Mouse (Mus musculus) embryonic facial prominence, embryonic 10.5 days (tissue): ENCODE measurements around the gene Tmem50a. TPM values are rescaled to one million over a fixed set of nuclear protein-coding genes. Genes with fewer than 3 reads are reported as not detected.

Experiments used
- DNase-seq: peaks from one replicate; pipeline ENCODE4 v3.0.0-alpha.2; 2017; ENCODE audit warnings: low spot score
- H3K27ac ChIP-seq: fragments of 300-500 bp; sonication (generic); replicated peaks from 2 replicates; pipeline ENCODE4 v1.5.1; 2016; ENCODE audit warnings: mild to moderate bottlenecking
- H3K27me3 ChIP-seq: fragments of 300-500 bp; sonication (generic); replicated peaks from 2 replicates; pipeline ENCODE4 v1.6.1; 2016; ENCODE audit warnings: low read depth, mild to moderate bottlenecking; ENCODE audit not compliant: poor library complexity, severe bottlenecking
- H3K36me3 ChIP-seq: fragments of 300-500 bp; sonication (generic); replicated peaks from 2 replicates; pipeline ENCODE4 v1.6.1; 2016; ENCODE audit warnings: mild to moderate bottlenecking, moderate library complexity
- H3K4me1 ChIP-seq: fragments of 300-500 bp; sonication (generic); 2 replicates; pipeline ENCODE4 v1.6.1; 2016
- H3K4me3 ChIP-seq: fragments of 300-500 bp; sonication (generic); 2 replicates; pipeline ENCODE4 v1.5.1; 2016; ENCODE audit warnings: mild to moderate bottlenecking, moderate library complexity
- H3K9me3 ChIP-seq: fragments of 300-500 bp; sonication (generic); 2 replicates; pipeline ENCODE4 v1.6.1; 2016; ENCODE audit warnings: mild to moderate bottlenecking
- WGBS: fragments of 180-500 bp; shearing (Covaris S2); methylation state at CpG from one replicate; pipeline ENCODE4 v1.1.7; 2016; 5-methylcytosine and 5-hydroxymethylcytosine counted together
- polyA plus RNA-seq: library from polyadenylated mRNA; unstranded; fragments of >200 nt; fragmentation: Nextera tagmentation; extraction: Ambion mirVana; gene quantifications from 2 replicates; pipeline ENCODE4 v1.2.1, GENCODE M21; 2016

The Tmem50a gene
- polyA plus RNA-seq, 1 experiment from 2014 or later: 133 TPM

- Histone ChIP-seq H3K4me3 (no peak overlapping the region), H3K9me3 (no peaks in the 10 kb centered on the region), H3K27ac (no peak overlapping the region), H3K27me3 (no peaks in the 10 kb centered on the region), H3K4me1 (peaks cover 6% of the 10 kb centered on the region), H3K36me3 (no peaks in the 10 kb centered on the region)
- 90% methylated on average over 4 of the region's 4 CpGs for WGBS
- DNase-seq: no peak
Measured at GRCm38 (mm10) chr4:134884364-134884763, 30.5 kb downstream of the Tmem50a start.

DNA sequence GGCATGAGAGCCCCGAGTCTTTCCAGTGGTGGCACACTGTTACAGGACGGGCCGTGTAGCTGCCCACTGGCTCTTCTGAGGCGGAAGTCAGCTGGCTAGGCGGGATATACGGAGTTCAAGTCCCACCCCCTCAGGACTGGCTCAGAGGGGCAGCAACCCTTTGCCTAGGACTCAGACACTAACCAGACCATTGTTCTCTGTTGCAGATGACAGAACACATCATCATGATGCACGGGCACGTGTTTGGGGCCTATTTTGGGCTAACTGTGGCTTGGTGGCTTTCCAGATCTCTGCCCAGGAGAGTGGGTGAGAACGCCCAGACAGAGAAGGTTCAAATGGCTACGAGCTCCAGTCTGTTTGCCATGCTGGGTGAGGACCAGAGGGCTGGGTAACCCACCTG is 31.0 kb downstream of the Tmem50a start:
- Histone ChIP-seq H3K4me3 (no peak overlapping the region), H3K9me3 (no peaks in the 10 kb centered on the region), H3K27me3 (no peaks in the 10 kb centered on the region), H3K27ac (no peak overlapping the region), H3K36me3 (no peaks in the 10 kb centered on the region), H3K4me1 (peaks cover 12% of the 10 kb centered on the region)
- WGBS: 87% methylated on average over 10 of the region's 10 CpGs
- no peak for DNase-seq

- DNase-seq: peak; percentile 52
- no peaks in the 10 kb centered on the region for H3K27me3 ChIP-seq
- no peak overlapping the region for H3K4me3 ChIP-seq
- no peaks in the 10 kb centered on the region for H3K9me3 ChIP-seq
- H3K36me3 ChIP-seq: no peaks in the 10 kb centered on the region
- 36% methylated on average over 7 of the region's 7 CpGs for WGBS
- H3K27ac ChIP-seq: no peak overlapping the region
- peaks cover 12% of the 10 kb centered on the region for H3K4me1 ChIP-seq
Measured at GRCm38 (mm10) chr4:134883266-134883665, 31.6 kb downstream of the Tmem50a start.

DNA sequence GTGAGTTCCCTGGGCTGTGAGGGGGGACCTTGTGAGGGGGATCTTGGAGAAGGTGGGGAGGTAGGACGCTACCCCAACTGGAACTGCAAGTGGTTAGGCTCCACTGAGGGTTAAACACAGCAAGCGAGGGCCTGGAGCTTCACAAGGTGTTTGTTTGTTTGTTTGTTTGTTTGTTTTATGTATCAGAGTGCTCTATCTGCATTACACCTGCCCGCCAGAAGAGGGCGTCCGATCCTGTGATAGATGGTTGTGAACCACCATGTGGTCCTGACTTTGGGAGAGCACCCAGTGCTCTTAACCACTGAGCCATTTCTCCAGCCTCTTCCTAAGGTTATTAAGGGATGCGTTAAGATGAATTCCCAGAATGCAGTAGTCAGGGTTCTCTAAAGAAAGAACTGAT is 34.8 kb downstream of the Tmem50a start:
- H3K4me1 ChIP-seq: peaks cover 12% of the 10 kb centered on the region
- no peak overlapping the region for H3K27ac ChIP-seq
- no peaks in the 10 kb centered on the region for H3K9me3 ChIP-seq
- WGBS: 25% methylated on average over 6 of the region's 6 CpGs
- no peaks in the 10 kb centered on the region for H3K27me3 ChIP-seq
- no peak for DNase-seq
- no peaks in the 10 kb centered on the region for H3K36me3 ChIP-seq
- peak overlapping the region; percentile 52 for H3K4me3 ChIP-seq

- Histone ChIP-seq H3K27ac (no peak overlapping the region), H3K36me3 (no peaks in the 10 kb centered on the region), H3K9me3 (no peaks in the 10 kb centered on the region), H3K27me3 (no peaks in the 10 kb centered on the region), H3K4me1 (peaks cover 12% of the 10 kb centered on the region), H3K4me3 (peak overlapping the region; percentile 52)
- peak; percentile 79 for DNase-seq
- WGBS: 2% methylated on average over 17 of the region's 17 CpGs
Measured at GRCm38 (mm10) chr4:134879410-134879981, 35.3 kb downstream of the Tmem50a start.

GRCm38 (mm10) chr4:134876171-134876570 is 38.7 kb downstream of the Tmem50a start:
- no peak overlapping the region for H3K4me3 ChIP-seq
- H3K27ac ChIP-seq: no peak overlapping the region
- 76% methylated on average over 9 of the region's 9 CpGs for WGBS
- H3K36me3 ChIP-seq: no peaks in the 10 kb centered on the region
- no peaks in the 10 kb centered on the region for H3K9me3 ChIP-seq
- no peak for DNase-seq
- no peaks in the 10 kb centered on the region for H3K27me3 ChIP-seq
- H3K4me1 ChIP-seq: peaks cover 22% of the 10 kb centered on the region

DNA sequence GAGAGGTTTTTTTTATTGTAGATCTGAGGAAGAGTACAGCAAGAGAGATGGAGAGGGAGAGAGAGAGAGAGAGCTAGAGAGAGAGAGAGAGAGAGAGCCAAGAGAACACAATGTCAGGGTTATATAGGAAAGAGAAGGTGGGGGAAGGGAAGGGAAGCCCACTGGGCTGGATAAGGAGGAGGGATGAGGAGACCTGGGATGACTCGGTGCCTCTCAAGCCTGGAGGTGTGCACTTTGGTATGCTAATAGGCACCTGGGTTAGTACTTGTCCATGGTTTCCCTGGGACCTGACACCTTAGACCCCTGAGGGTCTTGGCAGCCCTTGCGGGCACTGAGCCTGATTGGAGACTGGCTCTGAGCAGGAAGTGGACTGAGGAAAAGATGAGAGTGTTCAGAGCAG is 42.9 kb downstream of the Tmem50a start:
- Histone ChIP-seq H3K9me3 (no peaks in the 10 kb centered on the region), H3K4me1 (peaks cover 37% of the 10 kb centered on the region), H3K27me3 (peaks cover 41% of the 10 kb centered on the region), H3K4me3 (no peak overlapping the region), H3K27ac (no peak overlapping the region), H3K36me3 (no peaks in the 10 kb centered on the region)
- 38% methylated on average over 2 of the region's 2 CpGs for WGBS
- no peak for DNase-seq

DNA sequence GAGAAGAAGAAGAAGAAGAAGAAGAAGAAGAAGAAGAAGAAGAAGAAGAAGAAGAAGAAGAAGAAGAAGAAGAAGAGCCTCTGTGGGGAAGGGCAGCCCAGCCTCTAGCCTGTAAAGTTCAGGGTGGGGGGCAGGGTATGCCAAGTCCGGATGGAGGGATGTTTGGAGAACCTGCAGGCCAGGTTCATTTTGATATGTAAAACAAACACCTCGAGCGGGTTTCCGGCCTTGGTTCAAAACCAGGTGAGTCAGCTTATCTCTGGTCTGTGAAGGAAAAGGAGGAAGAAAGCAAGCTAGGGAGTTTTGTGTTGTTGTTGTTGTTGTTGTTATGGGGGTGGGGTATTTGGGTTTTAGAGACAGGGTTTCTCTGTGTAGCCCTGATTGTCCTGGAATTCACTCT is 43.3 kb downstream of the Tmem50a start:
- 40% methylated on average over 4 of the region's 4 CpGs for WGBS
- no peak overlapping the region for H3K4me3 ChIP-seq
- no peak for DNase-seq
- no peaks in the 10 kb centered on the region for H3K9me3 ChIP-seq
- H3K36me3 ChIP-seq: no peaks in the 10 kb centered on the region
- H3K27ac ChIP-seq: no peak overlapping the region
- H3K4me1 ChIP-seq: peaks cover 37% of the 10 kb centered on the region
- peaks cover 41% of the 10 kb centered on the region for H3K27me3 ChIP-seq

DNA sequence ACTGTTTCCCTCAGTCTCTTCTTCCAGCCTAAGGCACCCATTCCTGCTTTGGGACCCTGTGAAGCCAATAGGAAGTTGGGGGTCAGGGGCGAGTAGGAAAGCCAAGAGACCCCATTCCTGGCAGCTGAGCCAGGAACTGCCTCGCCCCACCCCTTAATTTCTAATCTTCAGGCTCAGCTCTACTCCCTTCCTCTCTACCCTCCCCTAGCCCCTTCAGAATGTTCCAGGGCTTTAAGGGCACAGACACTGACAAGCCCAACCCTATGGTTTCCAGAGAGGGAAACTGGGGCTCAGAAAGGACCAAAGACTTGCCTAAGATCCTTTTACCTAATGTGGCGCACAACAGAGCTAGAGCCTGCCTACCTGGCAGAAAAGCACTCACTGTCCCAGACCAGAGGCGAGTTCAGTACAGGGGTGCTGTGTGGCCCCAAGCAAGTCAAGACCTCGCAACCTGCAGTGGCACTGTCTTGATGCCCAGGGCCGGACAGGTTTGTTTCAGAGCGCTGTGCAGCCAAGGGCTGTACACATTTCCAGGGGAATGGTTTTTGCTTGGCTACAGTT is 44.9 kb downstream of the Tmem50a start:
- Histone ChIP-seq H3K4me3 (peak overlapping the region; percentile 43), H3K36me3 (no peaks in the 10 kb centered on the region), H3K27me3 (peaks cover 41% of the 10 kb centered on the region), H3K27ac (peak overlapping the region; percentile 36; the same call in 1 of the 2 replicates), H3K9me3 (no peaks in the 10 kb centered on the region), H3K4me1 (peaks cover 37% of the 10 kb centered on the region)
- WGBS: 37% methylated on average over 7 of the region's 7 CpGs
- no peak for DNase-seq

DNA sequence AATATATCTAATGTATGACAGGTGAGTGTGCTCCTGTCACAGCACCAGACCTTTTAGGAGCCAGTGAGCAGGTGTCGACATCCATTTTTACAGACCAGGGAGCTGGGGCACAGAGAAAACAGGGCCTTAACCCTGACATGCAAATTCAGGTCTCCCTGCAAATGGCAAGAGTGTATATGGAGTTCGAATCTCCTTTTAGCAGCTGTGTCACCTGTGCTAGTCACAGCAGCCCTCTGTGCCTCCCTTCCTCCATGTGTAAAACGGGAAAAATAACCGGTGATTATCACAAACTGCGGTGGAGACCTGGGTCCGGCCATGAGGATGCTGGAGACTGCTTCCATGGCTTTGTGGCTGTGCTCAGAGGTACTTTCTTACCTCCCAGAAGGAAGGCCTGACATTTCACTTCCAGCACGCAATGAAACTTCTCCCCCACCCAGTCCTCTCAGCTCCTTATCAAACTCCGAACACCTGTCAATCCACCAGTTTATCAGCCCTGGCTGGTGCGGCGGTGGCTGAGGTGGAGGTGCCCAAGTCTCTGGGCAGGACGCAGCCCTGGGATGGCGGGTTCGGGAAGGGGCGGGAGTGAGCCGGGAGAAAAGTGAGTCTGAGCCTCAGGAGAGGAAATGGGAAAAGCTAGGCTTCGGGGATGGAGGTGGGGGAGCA is 45.6 kb downstream of the Tmem50a start:
- peak; percentile 38 for DNase-seq

DNA sequence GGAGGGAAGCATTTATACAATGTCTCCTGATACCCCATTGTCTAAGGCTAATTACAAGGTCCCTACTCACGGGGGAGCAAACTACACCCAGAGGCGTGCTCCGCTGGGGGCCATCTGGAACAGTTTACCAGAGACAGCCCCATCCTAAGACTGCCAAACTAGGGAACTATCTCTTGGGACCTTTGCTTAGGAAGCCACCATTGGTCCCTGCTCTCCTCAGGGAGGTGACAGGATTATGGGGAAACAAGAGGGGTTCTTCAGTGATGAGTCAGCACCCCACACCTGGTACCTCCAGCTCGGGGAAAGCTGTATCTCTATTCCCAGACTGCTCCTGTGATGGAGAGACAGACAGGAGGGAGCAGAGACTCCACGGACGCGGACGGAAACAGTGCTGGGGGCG is 46.3 kb downstream of the Tmem50a start:
- Histone ChIP-seq H3K4me1 (peaks cover 37% of the 10 kb centered on the region), H3K36me3 (no peaks in the 10 kb centered on the region), H3K27me3 (peaks cover 41% of the 10 kb centered on the region), H3K27ac (peak overlapping the region; percentile 10), H3K4me3 (0 out of 2 replicates have a peak overlapping the region, but pooled peaks have one; percentile 3), H3K9me3 (no peaks in the 10 kb centered on the region)
- DNase-seq: no peak
- WGBS: 19% methylated on average over 9 of the region's 9 CpGs

More for the DNA sequence above, 45.6 kb downstream of the Tmem50a start:
- H3K27ac ChIP-seq: peak overlapping the region; percentile 36; the same call in 1 of the 2 replicates
- peak overlapping the region; percentile 43 for H3K4me3 ChIP-seq
- no peaks in the 10 kb centered on the region for H3K36me3 ChIP-seq
- H3K4me1 ChIP-seq: peaks cover 37% of the 10 kb centered on the region
- 8% methylated on average over 16 of the region's 16 CpGs for WGBS
- no peaks in the 10 kb centered on the region for H3K9me3 ChIP-seq
- peaks cover 41% of the 10 kb centered on the region for H3K27me3 ChIP-seq

DNA sequence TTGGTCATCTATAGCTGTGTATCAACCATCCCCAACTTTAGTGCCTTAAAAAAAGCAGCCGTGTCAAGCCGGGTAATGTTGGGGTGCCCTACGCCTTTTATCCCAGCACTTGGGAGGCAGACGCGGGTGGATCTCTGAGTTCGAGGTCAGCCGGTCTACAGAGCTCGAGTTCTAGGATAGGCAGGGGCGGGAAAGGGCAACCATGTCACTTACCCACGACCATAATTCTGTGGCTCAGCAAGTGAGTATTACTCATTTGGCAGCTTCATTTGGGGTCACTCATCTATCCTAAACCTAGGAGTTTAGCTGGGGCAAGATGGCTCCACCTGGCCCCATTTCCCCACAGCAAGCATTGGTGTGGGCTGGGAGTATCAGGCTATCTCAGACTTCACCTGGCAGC is 46.8 kb downstream of the Tmem50a start:
- WGBS: 84% methylated on average over 10 of the region's 10 CpGs
- Histone ChIP-seq H3K36me3 (no peaks in the 10 kb centered on the region), H3K27ac (peak overlapping the region; percentile 10), H3K4me1 (peaks cover 37% of the 10 kb centered on the region), H3K9me3 (no peaks in the 10 kb centered on the region), H3K4me3 (0 out of 2 replicates have a peak overlapping the region, but pooled peaks have one; percentile 3), H3K27me3 (peaks cover 41% of the 10 kb centered on the region)
- DNase-seq: no peak

DNA sequence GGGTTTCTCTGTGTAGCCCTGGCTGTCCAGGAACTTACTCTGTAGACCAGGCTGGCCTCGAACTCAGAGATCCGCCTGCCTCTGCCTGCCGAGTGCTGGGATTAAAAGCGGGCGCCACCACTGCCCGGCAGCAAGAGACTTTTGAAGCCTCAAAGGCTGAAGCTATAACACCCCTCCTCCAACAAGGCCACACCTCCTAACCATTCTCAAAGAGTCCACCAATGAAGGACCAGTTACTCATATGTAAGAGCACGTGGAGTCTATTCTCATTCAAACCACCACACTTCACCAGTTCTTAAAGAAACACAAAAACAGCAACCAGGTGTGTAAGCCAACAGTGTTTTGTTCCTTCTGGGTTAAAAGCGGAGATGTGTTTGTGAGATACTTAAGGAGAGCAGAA is 47.2 kb downstream of the Tmem50a start:
- Histone ChIP-seq H3K9me3 (no peaks in the 10 kb centered on the region), H3K27me3 (peaks cover 41% of the 10 kb centered on the region), H3K4me3 (no peak overlapping the region), H3K27ac (no peak overlapping the region), H3K4me1 (peaks cover 37% of the 10 kb centered on the region), H3K36me3 (no peaks in the 10 kb centered on the region)
- 88% methylated on average over 8 of the region's 8 CpGs for WGBS
- DNase-seq: no peak
